Mouse (Mus musculus) midbrain, embryonic 15.5 days (tissue): ENCODE results near the gene Atxn7l3. TPM values are rescaled to one million over a fixed set of nuclear protein-coding genes. Genes with fewer than 3 reads are reported as not detected.
A peak's percentile ranks its signal among the peaks of the same experiment; 100 is the strongest.

Experiments
- ATAC-seq: fragments of 200-750 bp; cut with Nextera tagmentation; replicated peaks from 2 replicates; pipeline ENCODE4 v1.8.0; 2017; ENCODE audit warnings: moderate TSS enrichment
- H3K27ac ChIP-seq: fragments of 300-500 bp; sonication (generic); 2 replicates; pipeline ENCODE4 v1.5.1; 2015; ENCODE audit warnings: mild to moderate bottlenecking, inconsistent platforms
- H3K27me3 ChIP-seq: fragments of 300-500 bp; sonication (generic); replicated peaks from 2 replicates; pipeline ENCODE4 v1.6.1; 2015; ENCODE audit warnings: inconsistent platforms
- H3K36me3 ChIP-seq: fragments of 300-500 bp; sonication (generic); replicated peaks from 2 replicates; pipeline ENCODE4 v1.6.1; 2015; ENCODE audit warnings: inconsistent platforms
- H3K4me1 ChIP-seq: fragments of 300-500 bp; sonication (generic); 2 replicates; pipeline ENCODE4 v1.6.1; 2015; ENCODE audit warnings: inconsistent platforms
- H3K4me2 ChIP-seq: fragments of 300-500 bp; sonication (generic); 2 replicates; pipeline ENCODE4 v1.6.1; 2015; ENCODE audit warnings: inconsistent platforms, mild to moderate bottlenecking, moderate library complexity
- H3K4me3 ChIP-seq: fragments of 300-500 bp; sonication (generic); 2 replicates; pipeline ENCODE4 v1.5.1; 2015; ENCODE audit warnings: mild to moderate bottlenecking, inconsistent platforms
- H3K9ac ChIP-seq: fragments of 300-500 bp; sonication (generic); 2 replicates; pipeline ENCODE4 v1.6.1; 2015; ENCODE audit warnings: mild to moderate bottlenecking, inconsistent platforms
- H3K9me3 ChIP-seq: fragments of 300-500 bp; sonication (generic); 2 replicates; pipeline ENCODE4 v1.6.1; 2016; ENCODE audit warnings: inconsistent platforms
- WGBS: fragments of 180-500 bp; shearing (Covaris S2); methylation state at CpG from one replicate; pipeline ENCODE4 v1.1.7; 2015; ENCODE audit warnings: mixed read lengths; 5-methylcytosine and 5-hydroxymethylcytosine counted together
- polyA plus RNA-seq: library from polyadenylated mRNA; unstranded; fragments of >200 nt; fragmentation: Nextera tagmentation; extraction: Ambion mirVana; gene quantifications from 2 replicates; pipeline ENCODE4 v1.2.1, GENCODE M21; 2015

Gene Atxn7l3
- 31.6 and 31.8 TPM in 2 replicates for polyA plus RNA-seq

GRCm38 (mm10) chr11:102296491-102297472, at the start of gene Atxn7l3:
Gene Atxn7l3 (minus strand): TSS chr11:102296631.
- Histone ChIP-seq H3K36me3 (peaks cover 9% of the 10 kb centered on the region; the same call in 1 of the 2 replicates), H3K9ac (peak within 1 kb of the TSS; percentile 92), H3K4me1 (peaks cover 25% of the 10 kb centered on the region), H3K27ac (peak within 1 kb of the TSS; percentile 92), H3K9me3 (no peaks in the 10 kb centered on the region), H3K27me3 (no peaks in the 10 kb centered on the region), H3K4me3 (peak within 1 kb of the TSS; percentile 87), H3K4me2 (peak within 1 kb of the TSS; percentile 94)
- WGBS: under 1% methylated on average over 85 of the region's 125 CpGs
- ATAC-seq: peak; percentile 94

- Histone ChIP-seq H3K27me3 (no peaks in the 10 kb centered on the region), H3K4me1 (no peaks in the 10 kb centered on the region), H3K36me3 (no peaks in the 10 kb centered on the region), H3K4me3 (no peak overlapping the region), H3K9me3 (no peaks in the 10 kb centered on the region), H3K4me2 (no peak overlapping the region), H3K27ac (no peak overlapping the region), H3K9ac (no peak overlapping the region)
- no peak for ATAC-seq
- WGBS: 90% methylated on average over 3 of the region's 3 CpGs
Observed at GRCm38 (mm10) chr11:102344458-102344857, 48.0 kb upstream of the Atxn7l3 start.

- Histone ChIP-seq H3K36me3 (no peaks in the 10 kb centered on the region), H3K9ac (no peak overlapping the region), H3K27ac (no peak overlapping the region), H3K4me2 (no peak overlapping the region), H3K4me1 (no peaks in the 10 kb centered on the region), H3K9me3 (no peaks in the 10 kb centered on the region), H3K27me3 (no peaks in the 10 kb centered on the region), H3K4me3 (no peak overlapping the region)
- 48% methylated on average over 12 of the region's 12 CpGs for WGBS
- ATAC-seq: no peak
Observed at GRCm38 (mm10) chr11:102342742-102343141, 46.3 kb upstream of the Atxn7l3 start.

GRCm38 (mm10) chr11:102341101-102341500, 44.7 kb upstream of the Atxn7l3 start:
- 92% methylated on average over 4 of the region's 4 CpGs for WGBS
- Histone ChIP-seq H3K4me2 (no peak overlapping the region), H3K27ac (no peak overlapping the region), H3K9ac (no peak overlapping the region), H3K4me1 (no peaks in the 10 kb centered on the region), H3K9me3 (no peaks in the 10 kb centered on the region), H3K27me3 (no peaks in the 10 kb centered on the region), H3K36me3 (no peaks in the 10 kb centered on the region), H3K4me3 (no peak overlapping the region)
- no peak for ATAC-seq

- Histone ChIP-seq H3K27ac (no peak overlapping the region), H3K27me3 (no peaks in the 10 kb centered on the region), H3K36me3 (no peaks in the 10 kb centered on the region), H3K4me1 (0 out of 2 replicates have a peak, but pooled peaks cover 6% of the 10 kb centered on the region), H3K4me3 (no peak overlapping the region), H3K9ac (no peak overlapping the region), H3K4me2 (no peak overlapping the region), H3K9me3 (no peaks in the 10 kb centered on the region)
- ATAC-seq: no peak
- WGBS: 64% methylated on average over 4 of the region's 4 CpGs
Observed at GRCm38 (mm10) chr11:102339624-102340023, 43.2 kb upstream of the Atxn7l3 start.

- H3K27ac ChIP-seq: no peak overlapping the region
- ATAC-seq: no peak
Observed at GRCm38 (mm10) chr11:102339195-102339594, 42.8 kb upstream of the Atxn7l3 start.

GRCm38 (mm10) chr11:102338561-102338960, 42.1 kb upstream of the Atxn7l3 start:
- Histone ChIP-seq H3K36me3 (no peaks in the 10 kb centered on the region), H3K27me3 (no peaks in the 10 kb centered on the region), H3K9ac (no peak overlapping the region), H3K4me1 (0 out of 2 replicates have a peak, but pooled peaks cover 6% of the 10 kb centered on the region), H3K27ac (no peak overlapping the region), H3K9me3 (no peaks in the 10 kb centered on the region), H3K4me2 (no peak overlapping the region), H3K4me3 (no peak overlapping the region)
- WGBS: 53% methylated on average over 3 of the region's 3 CpGs
- no peak for ATAC-seq

More at GRCm38 (mm10) chr11:102339195-102339594, 42.8 kb upstream of the Atxn7l3 start:
- 0 out of 2 replicates have a peak, but pooled peaks cover 6% of the 10 kb centered on the region for H3K4me1 ChIP-seq
- WGBS: 76% methylated on average over 11 of the region's 11 CpGs
- H3K27me3 ChIP-seq: no peaks in the 10 kb centered on the region
- H3K4me3 ChIP-seq: no peak overlapping the region
- H3K36me3 ChIP-seq: no peaks in the 10 kb centered on the region
- no peaks in the 10 kb centered on the region for H3K9me3 ChIP-seq
- H3K4me2 ChIP-seq: no peak overlapping the region
- H3K9ac ChIP-seq: no peak overlapping the region

- Histone ChIP-seq H3K9me3 (no peaks in the 10 kb centered on the region), H3K4me3 (no peak overlapping the region), H3K27ac (no peak overlapping the region), H3K27me3 (no peaks in the 10 kb centered on the region), H3K9ac (no peak overlapping the region), H3K4me1 (0 out of 2 replicates have a peak, but pooled peaks cover 6% of the 10 kb centered on the region), H3K4me2 (no peak overlapping the region), H3K36me3 (no peaks in the 10 kb centered on the region)
- 91% methylated on average over 1 of the region's 1 CpGs for WGBS
- ATAC-seq: no peak
Observed at GRCm38 (mm10) chr11:102337921-102338320, 41.5 kb upstream of the Atxn7l3 start.

- no peak overlapping the region for H3K4me3 ChIP-seq
- H3K9me3 ChIP-seq: no peaks in the 10 kb centered on the region
Observed at GRCm38 (mm10) chr11:102336191-102336590, 39.8 kb upstream of the Atxn7l3 start.

GRCm38 (mm10) chr11:102334973-102335700, 38.7 kb upstream of the Atxn7l3 start:
- H3K4me1 ChIP-seq: 0 out of 2 replicates have a peak, but pooled peaks cover 6% of the 10 kb centered on the region
- H3K4me3 ChIP-seq: no peak overlapping the region
- H3K36me3 ChIP-seq: no peaks in the 10 kb centered on the region
- WGBS: 29% methylated on average over 9 of the region's 9 CpGs
- H3K9me3 ChIP-seq: no peaks in the 10 kb centered on the region
- H3K9ac ChIP-seq: no peak overlapping the region
- no peak overlapping the region for H3K27ac ChIP-seq
- no peak for ATAC-seq
- no peak overlapping the region; the same call in 1 of the 2 replicates for H3K4me2 ChIP-seq
- no peaks in the 10 kb centered on the region for H3K27me3 ChIP-seq

More at GRCm38 (mm10) chr11:102336191-102336590, 39.8 kb upstream of the Atxn7l3 start:
- no peak overlapping the region for H3K4me2 ChIP-seq
- H3K36me3 ChIP-seq: no peaks in the 10 kb centered on the region
- no peak overlapping the region for H3K9ac ChIP-seq
- H3K27ac ChIP-seq: no peak overlapping the region
- no peak for ATAC-seq
- no peaks in the 10 kb centered on the region for H3K27me3 ChIP-seq
- 0 out of 2 replicates have a peak, but pooled peaks cover 6% of the 10 kb centered on the region for H3K4me1 ChIP-seq
- WGBS: 74% methylated on average over 1 of the region's 1 CpGs

- no peak for ATAC-seq
- Histone ChIP-seq H3K27me3 (no peaks in the 10 kb centered on the region), H3K4me2 (no peak overlapping the region), H3K9me3 (no peaks in the 10 kb centered on the region), H3K4me3 (no peak overlapping the region), H3K27ac (0 out of 2 replicates have a peak overlapping the region, but pooled peaks have one; percentile 13), H3K4me1 (0 out of 2 replicates have a peak, but pooled peaks cover 6% of the 10 kb centered on the region), H3K9ac (no peak overlapping the region), H3K36me3 (no peaks in the 10 kb centered on the region)
- 57% methylated on average over 4 of the region's 4 CpGs for WGBS
Observed at GRCm38 (mm10) chr11:102334010-102334409, 37.6 kb upstream of the Atxn7l3 start.

- H3K36me3 ChIP-seq: no peaks in the 10 kb centered on the region
- no peak overlapping the region for H3K4me3 ChIP-seq
- no peaks in the 10 kb centered on the region for H3K9me3 ChIP-seq
- ATAC-seq: no peak
- no peak overlapping the region for H3K27ac ChIP-seq
- H3K27me3 ChIP-seq: no peaks in the 10 kb centered on the region
- no peak overlapping the region for H3K9ac ChIP-seq
- H3K4me2 ChIP-seq: no peak overlapping the region
- H3K4me1 ChIP-seq: 0 out of 2 replicates have a peak, but pooled peaks cover 6% of the 10 kb centered on the region
Observed at GRCm38 (mm10) chr11:102333061-102333460, 36.6 kb upstream of the Atxn7l3 start.
